Mouse (Mus musculus): ENCODE measurements around the gene Adcy3. TPM values are rescaled to one million over a fixed set of nuclear protein-coding genes. Genes with fewer than 3 reads are reported as not detected.
"Not testable (repeated sequence)": the region's sequence is repeated elsewhere in the genome, so short reads cannot be mapped to it uniquely, and the experiment has no call there.

Adcy3 gene
- polyA plus RNA-seq, 1 experiment = 5.9 TPM

GRCm38 (mm10) chr12:4237481-4237880 lies 104.6 kb downstream of the Adcy3 start:
- no peaks in the 10 kb centered on the region for H3K36me3 ChIP-seq (ENCODE audit: control insufficient read depth, insufficient read depth, low read length)
- 96% methylated on average over 15 of the region's 15 CpGs for WGBS

GRCm38 (mm10) chr12:4240281-4240680 lies 107.4 kb downstream of the Adcy3 start:
- H3K4me1 ChIP-seq (ENCODE audit: control insufficient read depth, insufficient read depth, low read length); DNase-seq; H3K36me3 ChIP-seq (ENCODE audit: control insufficient read depth, insufficient read depth, low read length); H3K27ac ChIP-seq (ENCODE audit: insufficient read depth, low read depth, low read length); H3K4me3 ChIP-seq (ENCODE audit: insufficient read depth, low read depth, low read length); H3K27me3 ChIP-seq (replicated peaks; ENCODE audit: control insufficient read depth, insufficient read depth, low read length): not testable (repeated sequence)
- WGBS = 44% methylated on average over 8 of the region's 8 CpGs

More at GRCm38 (mm10) chr12:4237481-4237880, 104.6 kb downstream of the Adcy3 start:
- no peaks in the 10 kb centered on the region for H3K27me3 ChIP-seq (replicated peaks; ENCODE audit: control insufficient read depth, insufficient read depth, low read length)
- no peak overlapping the region for H3K27ac ChIP-seq (ENCODE audit: insufficient read depth, low read depth, low read length)
- no peaks in the 10 kb centered on the region; the same call in 1 of the 2 replicates for H3K4me1 ChIP-seq (ENCODE audit: control insufficient read depth, insufficient read depth, low read length)
- TF ChIP-seq POLR2A (IDR thresholded peaks at IDR 0.05; ENCODE audit: low read depth, low read length) (no peak), CTCF (conservative IDR thresholded peaks at IDR 0.05; ENCODE audit: insufficient read depth, insufficient read length, low read depth, low read length) (no peak)
- DNase-seq = no peak
- H3K4me3 ChIP-seq (ENCODE audit: insufficient read depth, low read depth, low read length) = no peak overlapping the region

GRCm38 (mm10) chr12:4243805-4244204 lies 110.9 kb downstream of the Adcy3 start:
- no peaks in the 10 kb centered on the region for H3K4me1 ChIP-seq (ENCODE audit: control insufficient read depth, insufficient read depth, low read length)
- no peak for DNase-seq
- H3K27ac ChIP-seq (ENCODE audit: insufficient read depth, low read depth, low read length) = no peak overlapping the region
- H3K27me3 ChIP-seq (replicated peaks; ENCODE audit: control insufficient read depth, insufficient read depth, low read length) = no peaks in the 10 kb centered on the region
- TF ChIP-seq POLR2A (IDR thresholded peaks at IDR 0.05; ENCODE audit: low read depth, low read length) (no peak), CTCF (conservative IDR thresholded peaks at IDR 0.05; ENCODE audit: insufficient read depth, insufficient read length, low read depth, low read length) (no peak)
- 70% methylated on average over 2 of the region's 2 CpGs for WGBS
- H3K36me3 ChIP-seq (ENCODE audit: control insufficient read depth, insufficient read depth, low read length) = no peaks in the 10 kb centered on the region; the same call in 1 of the 2 replicates
- no peak overlapping the region for H3K4me3 ChIP-seq (ENCODE audit: insufficient read depth, low read depth, low read length)

GRCm38 (mm10) chr12:4245742-4246141 lies 112.8 kb downstream of the Adcy3 start:
- no peak for DNase-seq
- TF ChIP-seq POLR2A (IDR thresholded peaks at IDR 0.05; ENCODE audit: low read depth, low read length) (no peak), CTCF (conservative IDR thresholded peaks at IDR 0.05; ENCODE audit: insufficient read depth, insufficient read length, low read depth, low read length) (no peak)

GRCm38 (mm10) chr12:4249786-4250185 lies 116.9 kb downstream of the Adcy3 start:
- Histone ChIP-seq H3K4me3 (ENCODE audit: insufficient read depth, low read depth, low read length) (no peak overlapping the region), H3K27me3 (replicated peaks; ENCODE audit: control insufficient read depth, insufficient read depth, low read length) (no peaks in the 10 kb centered on the region), H3K36me3 (ENCODE audit: control insufficient read depth, insufficient read depth, low read length) (peaks cover 1% of the 10 kb centered on the region), H3K27ac (ENCODE audit: insufficient read depth, low read depth, low read length) (no peak overlapping the region), H3K4me1 (ENCODE audit: control insufficient read depth, insufficient read depth, low read length) (no peaks in the 10 kb centered on the region)
- TF ChIP-seq POLR2A (IDR thresholded peaks at IDR 0.05; ENCODE audit: low read depth, low read length) = no peak
- TF ChIP-seq CTCF (conservative IDR thresholded peaks at IDR 0.05; ENCODE audit: insufficient read depth, insufficient read length, low read depth, low read length) = no peak
- 93% methylated on average over 6 of the region's 6 CpGs for WGBS
- no peak for DNase-seq

More at GRCm38 (mm10) chr12:4245742-4246141, 112.8 kb downstream of the Adcy3 start:
- Histone ChIP-seq H3K4me3 (ENCODE audit: insufficient read depth, low read depth, low read length) (no peak overlapping the region), H3K27ac (ENCODE audit: insufficient read depth, low read depth, low read length) (no peak overlapping the region), H3K27me3 (replicated peaks; ENCODE audit: control insufficient read depth, insufficient read depth, low read length) (no peaks in the 10 kb centered on the region), H3K4me1 (ENCODE audit: control insufficient read depth, insufficient read depth, low read length) (no peaks in the 10 kb centered on the region), H3K36me3 (ENCODE audit: control insufficient read depth, insufficient read depth, low read length) (no peaks in the 10 kb centered on the region; the same call in 1 of the 2 replicates)
- 87% methylated on average over 10 of the region's 10 CpGs for WGBS

- H3K4me3 ChIP-seq (ENCODE audit: insufficient read depth, low read depth, low read length) = no peak overlapping the region
- DNase-seq = no peak
- peaks cover 4% of the 10 kb centered on the region for H3K36me3 ChIP-seq (ENCODE audit: control insufficient read depth, insufficient read depth, low read length)
- 95% methylated on average over 16 of the region's 16 CpGs for WGBS
- H3K4me1 ChIP-seq (ENCODE audit: control insufficient read depth, insufficient read depth, low read length) = no peaks in the 10 kb centered on the region
- no peak for TF ChIP-seq CTCF (conservative IDR thresholded peaks at IDR 0.05; ENCODE audit: insufficient read depth, insufficient read length, low read depth, low read length)
- TF ChIP-seq POLR2A (IDR thresholded peaks at IDR 0.05; ENCODE audit: low read depth, low read length) = no peak
- H3K27ac ChIP-seq (ENCODE audit: insufficient read depth, low read depth, low read length) = no peak overlapping the region
- H3K27me3 ChIP-seq (replicated peaks; ENCODE audit: control insufficient read depth, insufficient read depth, low read length) = no peaks in the 10 kb centered on the region
Measured at GRCm38 (mm10) chr12:4252742-4253655, 120.1 kb downstream of the Adcy3 start.

Other genes with a start within 250 kb of the Adcy3 start
- gene Pomc, start 178.2 kb upstream of the Adcy3 start, polyA plus RNA-seq (2012; rRNA removed) = 0.38 and 1.1 TPM in 2 replicates
- 1.6 and 2.1 TPM in 2 replicates for gene Efr3b, start 94.2 kb upstream of the Adcy3 start, polyA plus RNA-seq (2012; rRNA removed)
- 3.8 and 4.3 TPM in 2 replicates for gene Dnajc27, start 50.5 kb upstream of the Adcy3 start, polyA plus RNA-seq (2012; rRNA removed)
- gene Ptrhd1, start 100.9 kb downstream of the Adcy3 start, polyA plus RNA-seq (2012; rRNA removed) = 4.2 and 4.6 TPM in 2 replicates
- 6.1 and 6.4 TPM in 2 replicates for gene Cenpo, start 101.2 kb downstream of the Adcy3 start, polyA plus RNA-seq (2012; rRNA removed)

Data from kidney, adult 2 months (tissue).